Mouse (Mus musculus): ENCODE measurements around the gene Scrn3.
A peak's percentile ranks its signal among the peaks of the same experiment; 100 is the strongest.

Scrn3 gene

GRCm38 (mm10) chr2:73275261-73276040 lies 37.0 kb upstream of the Scrn3 start:
- no peak for DNase-seq

GRCm38 (mm10) chr2:73276141-73276571 lies 36.2 kb upstream of the Scrn3 start:
- no peak for DNase-seq

- DNase-seq: no peak
These were observed 35.2 kb upstream of the Scrn3 start for GRCm38 (mm10) chr2:73277021-73277708.

GRCm38 (mm10) chr2:73277709-73278075 lies 34.7 kb upstream of the Scrn3 start:
- DNase-seq: no peak

- DNase-seq: peak; percentile 68
These were observed 34.1 kb upstream of the Scrn3 start for GRCm38 (mm10) chr2:73278131-73278854.

GRCm38 (mm10) chr2:73278869-73279268 lies 33.5 kb upstream of the Scrn3 start:
- DNase-seq: no peak

GRCm38 (mm10) chr2:73279271-73280038 lies 32.9 kb upstream of the Scrn3 start:
- DNase-seq: no peak

GRCm38 (mm10) chr2:73280356-73281047 lies 31.9 kb upstream of the Scrn3 start:
- DNase-seq: no peak

- no peak for DNase-seq
These were observed 31.2 kb upstream of the Scrn3 start for GRCm38 (mm10) chr2:73281048-73281661.

- DNase-seq: no peak
These were observed 30.7 kb upstream of the Scrn3 start for GRCm38 (mm10) chr2:73281707-73282106.

GRCm38 (mm10) chr2:73285630-73286029 lies 26.8 kb upstream of the Scrn3 start:
- DNase-seq: no peak

GRCm38 (mm10) chr2:73291130-73291529 lies 21.3 kb upstream of the Scrn3 start:
- DNase-seq: no peak

- no peak for DNase-seq
These were observed 17.4 kb upstream of the Scrn3 start for GRCm38 (mm10) chr2:73295023-73295422.

- DNase-seq: no peak
These were observed 14.2 kb upstream of the Scrn3 start for GRCm38 (mm10) chr2:73298154-73298553.

- no peak for DNase-seq
These were observed 13.6 kb upstream of the Scrn3 start for GRCm38 (mm10) chr2:73298841-73299240.

- no peak for DNase-seq
These were observed 10.4 kb upstream of the Scrn3 start for GRCm38 (mm10) chr2:73301979-73302378.

GRCm38 (mm10) chr2:73302722-73303121 lies 9.7 kb upstream of the Scrn3 start:
- no peak for DNase-seq

GRCm38 (mm10) chr2:73304506-73304905 lies 7.9 kb upstream of the Scrn3 start:
- no peak for DNase-seq

GRCm38 (mm10) chr2:73306006-73306405 lies 6.4 kb upstream of the Scrn3 start:
- no peak for DNase-seq

- peak; percentile 42 for DNase-seq
These were observed 708 bp downstream of the Scrn3 start for GRCm38 (mm10) chr2:73313117-73313501.

- DNase-seq: no peak
These were observed 1.9 kb downstream of the Scrn3 start for GRCm38 (mm10) chr2:73314311-73314710.

- no peak for DNase-seq
These were observed 5.0 kb downstream of the Scrn3 start for GRCm38 (mm10) chr2:73317426-73317825.
